Mouse (Mus musculus): Measurements from ENCODE around the gene Romo1. TPM values are rescaled to one million over a fixed set of nuclear protein-coding genes. Genes with fewer than 3 reads are reported as not detected.

Gene Romo1
- polyA plus RNA-seq, 1 experiment from 2014 or later = 361 TPM

GRCm38 (mm10) chr2:156192068-156192467 is 48.2 kb downstream of the Romo1 start:
- no peaks in the 10 kb centered on the region for H3K9me3 ChIP-seq (ENCODE audit: low read length)
- peaks cover 6% of the 10 kb centered on the region; the same call in 1 of the 2 replicates for H3K4me1 ChIP-seq (ENCODE audit: insufficient read depth, low read length)
- 83% methylated on average over 2 of the region's 2 CpGs for WGBS
- no peak overlapping the region for H3K27ac ChIP-seq (ENCODE audit: low read length)
- no peaks in the 10 kb centered on the region for H3K27me3 ChIP-seq (ENCODE audit: insufficient read depth, low read length)
- no peak overlapping the region for H3K9ac ChIP-seq (replicated peaks; ENCODE audit: low read length)
- H3K4me3 ChIP-seq (ENCODE audit: low read length) = no peak overlapping the region
- ATAC-seq (ENCODE audit: low FRiP score, low TSS enrichment) = no peak
- H3K36me3 ChIP-seq (ENCODE audit: insufficient read depth, low read length) = no peaks in the 10 kb centered on the region
- H3K4me2 ChIP-seq (replicated peaks; ENCODE audit: low read depth, low read length) = no peak overlapping the region

GRCm38 (mm10) chr2:156193066-156193862 is 49.4 kb downstream of the Romo1 start:
- Histone ChIP-seq H3K9ac (replicated peaks; ENCODE audit: low read length) (no peak overlapping the region), H3K27ac (ENCODE audit: low read length) (no peak overlapping the region), H3K27me3 (ENCODE audit: insufficient read depth, low read length) (no peaks in the 10 kb centered on the region), H3K36me3 (ENCODE audit: insufficient read depth, low read length) (no peaks in the 10 kb centered on the region), H3K4me2 (replicated peaks; ENCODE audit: low read depth, low read length) (no peak overlapping the region), H3K4me1 (ENCODE audit: insufficient read depth, low read length) (peaks cover 14% of the 10 kb centered on the region), H3K4me3 (ENCODE audit: low read length) (no peak overlapping the region), H3K9me3 (ENCODE audit: low read length) (no peaks in the 10 kb centered on the region)
- 82% methylated on average over 3 of the region's 3 CpGs for WGBS
- no peak for ATAC-seq (ENCODE audit: low FRiP score, low TSS enrichment)

- Histone ChIP-seq H3K27ac (ENCODE audit: low read length) (no peak overlapping the region), H3K9ac (replicated peaks; ENCODE audit: low read length) (no peak overlapping the region), H3K27me3 (ENCODE audit: insufficient read depth, low read length) (no peaks in the 10 kb centered on the region), H3K4me2 (replicated peaks; ENCODE audit: low read depth, low read length) (no peak overlapping the region), H3K4me3 (ENCODE audit: low read length) (no peak overlapping the region), H3K4me1 (ENCODE audit: insufficient read depth, low read length) (peaks cover 25% of the 10 kb centered on the region), H3K9me3 (ENCODE audit: low read length) (no peaks in the 10 kb centered on the region), H3K36me3 (ENCODE audit: insufficient read depth, low read length) (no peaks in the 10 kb centered on the region)
- no peak for ATAC-seq (ENCODE audit: low FRiP score, low TSS enrichment)
These were observed 50.7 kb downstream of the Romo1 start for GRCm38 (mm10) chr2:156194571-156194970.

Other genes with a start within 250 kb of the Romo1 start
- gene Uqcc1, start 213.7 kb upstream of the Romo1 start, polyA plus RNA-seq (2015; fragmentation: Nextera tagmentation; extraction: Ambion mirVana) = 84.1 and 94.3 TPM in 2 replicates
- gene Gm15557, start 203.3 kb upstream of the Romo1 start, polyA plus RNA-seq (2015; fragmentation: Nextera tagmentation; extraction: Ambion mirVana) = not detected in 2 replicates
- 0.64 and 1.3 TPM in 2 replicates for gene Gdf5, start 198.7 kb upstream of the Romo1 start, polyA plus RNA-seq (2015; fragmentation: Nextera tagmentation; extraction: Ambion mirVana)
- gene Cep250, start 187.6 kb upstream of the Romo1 start, polyA plus RNA-seq (2015; fragmentation: Nextera tagmentation; extraction: Ambion mirVana) = 18.1 and 19.8 TPM in 2 replicates
- 1.4 and 2.2 TPM in 2 replicates for gene 6430550D23Rik, start 136.1 kb upstream of the Romo1 start, polyA plus RNA-seq (2015; fragmentation: Nextera tagmentation; extraction: Ambion mirVana)
- gene Ergic3, start 136.0 kb upstream of the Romo1 start, polyA plus RNA-seq (2015; fragmentation: Nextera tagmentation; extraction: Ambion mirVana) = 288 and 302 TPM in 2 replicates
- gene Fer1l4, start 91.1 kb upstream of the Romo1 start, polyA plus RNA-seq (2015; fragmentation: Nextera tagmentation; extraction: Ambion mirVana) = 0.15 and 0.37 TPM in 2 replicates
- gene Spag4, start 78.9 kb upstream of the Romo1 start, polyA plus RNA-seq (2015; fragmentation: Nextera tagmentation; extraction: Ambion mirVana) = 2.8 and 3.3 TPM in 2 replicates
- gene Cpne1, start 32.1 kb upstream of the Romo1 start, polyA plus RNA-seq (2015; fragmentation: Nextera tagmentation; extraction: Ambion mirVana) = 70.6 and 75.8 TPM in 2 replicates
- gene Rbm12, start 32.1 kb upstream of the Romo1 start, polyA plus RNA-seq (2015; fragmentation: Nextera tagmentation; extraction: Ambion mirVana) = 27.7 and 29.3 TPM in 2 replicates
- gene Gm28036, start 16.9 kb upstream of the Romo1 start, polyA plus RNA-seq (2015; fragmentation: Nextera tagmentation; extraction: Ambion mirVana) = 22.0 and 26.5 TPM in 2 replicates
- gene Nfs1, start 147 bp downstream of the Romo1 start, polyA plus RNA-seq (2015; fragmentation: Nextera tagmentation; extraction: Ambion mirVana) = 56.1 and 60.1 TPM in 2 replicates
- 569 and 661 TPM in 2 replicates for gene Rbm39, start 36.2 kb downstream of the Romo1 start, polyA plus RNA-seq (2015; fragmentation: Nextera tagmentation; extraction: Ambion mirVana)
- 68.2 and 82.5 TPM in 2 replicates for gene Phf20, start 52.4 kb downstream of the Romo1 start, polyA plus RNA-seq (2015; fragmentation: Nextera tagmentation; extraction: Ambion mirVana)
- 5.5 and 8.1 TPM in 2 replicates for gene Cnbd2, start 168.3 kb downstream of the Romo1 start, polyA plus RNA-seq (2015; fragmentation: Nextera tagmentation; extraction: Ambion mirVana)
- 48.8 and 58.0 TPM in 2 replicates for gene Scand1, start 168.7 kb downstream of the Romo1 start, polyA plus RNA-seq (2015; fragmentation: Nextera tagmentation; extraction: Ambion mirVana)

All from kidney, embryonic 16.5 days (tissue).